Mouse (Mus musculus): Measurements from ENCODE around the gene Brcc3.
A peak's percentile ranks its signal among the peaks of the same experiment; 100 is the strongest.

Brcc3 gene

GRCm38 (mm10) chrX:75415936-75416785, at the start of gene Brcc3, which contains the start of the genes Cmc4 and Mtcp1:
Brcc3 (plus strand) TSS chrX:75416628.
Cmc4 (minus strand) TSS chrX:75416584.
Mtcp1 (minus strand) TSS chrX:75416588.
- peak; percentile 89 for DNase-seq (ENCODE audit: low read depth, low spot score)

DNA sequence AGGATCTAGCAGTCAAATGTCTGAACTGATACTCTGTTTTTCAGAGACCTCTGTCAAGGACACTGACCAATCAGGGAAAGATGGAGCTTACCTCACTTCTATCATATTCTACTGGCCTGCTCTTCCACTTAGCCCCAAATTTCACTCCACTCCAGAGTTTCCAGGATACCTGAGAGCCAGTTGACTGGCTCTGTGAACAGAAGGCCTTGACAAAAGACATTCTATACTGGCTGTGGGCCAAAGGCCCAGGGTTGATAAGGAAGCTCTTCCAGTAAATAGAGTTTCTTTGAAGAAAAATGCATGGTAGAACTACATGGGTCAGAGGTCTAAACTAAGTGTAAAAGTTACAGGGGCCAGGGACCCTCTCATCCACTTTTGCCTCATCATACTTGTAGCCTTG, 46.2 kb upstream of the Brcc3 start:
- DNase-seq (ENCODE audit: low read depth, low spot score) = no peak

GRCm38 (mm10) chrX:75372666-75373425, 43.6 kb upstream of the Brcc3 start:
- DNase-seq (ENCODE audit: low read depth, low spot score) = no peak

DNA sequence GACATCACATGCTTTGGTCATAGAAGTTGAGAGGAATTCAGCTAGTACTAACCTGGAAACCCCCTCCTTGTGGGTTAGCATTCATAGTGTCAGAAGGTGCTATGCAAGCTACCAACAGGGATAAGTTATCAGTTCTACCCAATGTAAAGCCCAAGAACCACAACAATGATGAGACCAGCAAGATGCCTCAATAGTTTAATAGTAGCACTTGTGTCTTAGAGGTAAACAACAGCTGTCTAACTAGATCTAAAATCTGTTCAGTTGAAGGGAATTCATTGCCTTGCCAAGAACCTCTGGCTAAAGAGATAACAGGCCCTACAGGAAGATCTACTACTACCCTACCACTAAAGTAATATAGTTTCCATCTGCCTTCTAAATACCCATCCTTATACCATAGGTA, 39.6 kb upstream of the Brcc3 start:
- DNase-seq (ENCODE audit: low read depth, low spot score) = no peak

- DNase-seq (ENCODE audit: low read depth, low spot score) = no peak
These were observed 35.3 kb upstream of the Brcc3 start for GRCm38 (mm10) chrX:75381176-75381575.

DNA sequence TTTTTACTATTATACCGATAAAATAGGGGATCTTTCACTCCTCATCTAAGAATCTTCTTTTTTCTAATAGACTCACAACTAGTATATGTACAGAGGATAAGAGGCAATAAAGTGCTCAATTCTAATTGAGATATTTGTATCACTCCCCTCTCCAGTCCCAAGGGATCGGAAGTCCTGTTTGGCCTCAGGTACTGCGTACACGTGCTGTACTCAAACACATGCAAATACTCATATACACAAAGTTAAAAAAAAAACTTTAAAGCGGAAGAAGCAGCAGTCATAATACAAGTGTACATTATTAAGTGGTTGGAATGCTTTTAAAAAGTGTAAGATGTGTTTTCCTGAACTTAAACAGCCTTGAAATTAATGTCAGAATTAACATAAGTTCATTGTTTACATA, 34.7 kb upstream of the Brcc3 start:
- no peak for DNase-seq (ENCODE audit: low read depth, low spot score)

GRCm38 (mm10) chrX:75382195-75382771, 34.1 kb upstream of the Brcc3 start, which contains the start of the genes Fundc2 and F8:
Fundc2 (plus strand) TSS chrX:75382399.
F8 (minus strand) TSS chrX:75382615.
- DNase-seq (ENCODE audit: low read depth, low spot score) = peak; percentile 60

DNA sequence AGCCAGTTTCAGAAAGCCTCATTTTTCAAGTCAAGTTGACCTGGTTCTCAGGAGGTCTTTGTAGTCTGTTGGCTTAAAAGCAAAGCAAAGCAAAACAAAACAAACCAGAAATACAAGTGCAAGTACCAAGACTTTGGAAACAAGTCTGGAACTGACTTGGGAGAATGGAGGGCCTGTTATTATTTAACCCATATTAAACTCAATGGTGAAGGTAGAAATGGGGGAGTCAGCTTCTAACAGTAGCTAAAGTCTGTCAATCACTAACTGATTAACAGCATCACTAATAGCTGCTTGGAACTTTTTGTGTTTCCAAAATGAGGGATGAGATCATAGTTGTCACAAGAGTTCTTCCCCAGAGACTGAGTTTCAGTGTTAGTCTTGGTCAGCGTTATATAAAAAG, 17.0 kb upstream of the Brcc3 start:
- no peak for DNase-seq (ENCODE audit: low read depth, low spot score)

DNA sequence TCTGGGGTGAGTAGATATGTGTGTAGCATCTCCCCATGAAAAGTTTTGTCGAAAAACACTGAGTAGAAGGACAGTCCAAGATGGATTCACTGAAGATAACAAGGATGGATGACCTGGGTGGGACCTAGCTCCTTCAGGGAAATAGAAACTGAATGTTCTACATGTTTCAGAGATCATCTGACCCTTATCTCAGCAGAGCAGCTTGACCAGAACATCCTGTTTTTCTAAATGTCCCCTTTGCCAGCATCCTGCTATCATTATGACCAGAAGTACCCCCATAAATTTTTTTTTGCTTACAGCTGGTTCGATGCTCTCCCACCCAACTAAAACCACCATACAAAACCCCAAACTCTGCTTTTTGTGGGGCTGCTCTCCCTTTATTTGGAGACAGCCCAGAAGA, 13.8 kb upstream of the Brcc3 start:
- no peak for DNase-seq (ENCODE audit: low read depth, low spot score)

GRCm38 (mm10) chrX:75403350-75403749, 13.1 kb upstream of the Brcc3 start:
- no peak for DNase-seq (ENCODE audit: low read depth, low spot score)

GRCm38 (mm10) chrX:75409711-75410110, 6.7 kb upstream of the Brcc3 start:
- DNase-seq (ENCODE audit: low read depth, low spot score) = no peak

DNA sequence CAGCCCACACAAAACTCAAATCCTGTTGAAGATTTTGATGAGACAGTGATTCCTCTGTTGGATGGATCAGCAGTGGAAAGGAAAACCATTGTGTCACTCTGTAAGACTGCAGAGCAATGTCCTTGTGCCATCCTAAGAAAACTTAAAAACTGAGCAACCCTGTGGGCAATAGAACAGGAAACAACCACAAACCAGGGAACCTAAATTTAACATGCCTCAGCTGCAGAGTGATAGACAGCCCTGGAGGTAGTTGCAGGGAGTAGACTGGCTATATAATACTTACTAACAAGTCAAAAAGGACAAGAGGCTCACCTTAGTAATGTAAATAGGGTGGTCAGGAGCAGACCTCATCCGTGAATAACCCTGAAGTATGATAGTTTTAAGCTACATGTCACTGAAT, 38.2 kb downstream of the Brcc3 start:
- DNase-seq (ENCODE audit: low read depth, low spot score) = no peak

DNA sequence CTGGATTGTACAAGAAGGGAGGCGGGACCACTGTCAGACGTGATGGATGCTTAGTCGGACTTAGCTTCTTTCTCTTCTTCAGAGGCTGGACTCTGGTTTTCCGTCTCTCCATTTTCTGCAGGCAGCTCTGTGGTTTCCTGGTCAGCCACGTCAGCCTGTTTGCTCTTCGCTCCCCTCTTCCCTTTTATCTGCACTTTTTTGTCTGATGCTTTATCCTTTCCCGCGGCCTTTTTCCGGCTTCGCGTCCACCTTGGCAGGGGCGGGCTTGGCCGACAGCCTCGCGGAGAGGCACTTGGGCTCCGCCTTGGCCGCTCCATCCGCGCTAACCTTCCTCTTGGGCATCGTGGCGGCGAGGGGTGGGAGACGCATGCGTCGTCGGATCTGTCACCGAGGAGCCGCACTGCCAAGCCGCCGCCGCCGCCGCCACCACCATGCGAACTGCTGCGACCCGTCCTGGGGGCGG, 58.8 kb downstream of the Brcc3 start:
- peak; percentile 18 for DNase-seq (ENCODE audit: low read depth, low spot score)

GRCm38 (mm10) chrX:75489886-75490285, 73.5 kb downstream of the Brcc3 start:
- DNase-seq (ENCODE audit: low read depth, low spot score) = no peak

Measured in forelimb bud, embryonic 11.5 days (tissue).